Mouse (Mus musculus): ENCODE measurements around the gene Gm20696. TPM values are rescaled to one million over a fixed set of nuclear protein-coding genes. Genes with fewer than 3 reads are reported as not detected.

The Gm20696 gene
- polyA plus RNA-seq, 1 experiment from 2014 or later, result 1.7 TPM

DNA sequence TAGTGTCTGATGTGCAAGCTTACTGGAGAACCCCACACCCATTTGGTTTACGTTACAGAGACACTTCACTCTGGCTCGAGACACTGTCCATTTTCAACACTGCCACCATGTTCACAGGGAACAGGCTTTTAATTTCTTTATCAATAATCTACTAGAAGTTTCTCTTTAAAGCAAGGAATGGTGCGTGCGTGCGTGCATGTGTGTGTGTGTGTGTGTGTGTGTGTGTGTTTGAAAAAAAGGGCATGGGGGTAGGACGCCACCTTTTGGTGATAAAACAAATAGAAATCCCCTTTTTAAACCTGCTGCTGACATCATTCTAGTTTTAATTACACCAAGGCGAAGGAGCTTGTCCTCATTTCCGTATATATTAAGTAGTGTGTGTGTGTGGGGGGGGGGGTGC is 141.2 kb downstream of the Gm20696 start:
- peaks cover 10% of the 10 kb centered on the region for H3K4me1 ChIP-seq
- H3K9me3 ChIP-seq, result peaks cover 6% of the 10 kb centered on the region
- no peak overlapping the region for H3K27ac ChIP-seq (replicated peaks)
- H3K27me3 ChIP-seq (replicated peaks), result 0 out of 2 replicates have a peak, but pooled peaks cover under 1% of the 10 kb centered on the region
- H3K36me3 ChIP-seq, result peaks cover 17% of the 10 kb centered on the region
- 57% methylated on average over 8 of the region's 8 CpGs for WGBS
- no peak overlapping the region for H3K4me2 ChIP-seq
- H3K4me3 ChIP-seq, result no peak overlapping the region
- no peak overlapping the region for H3K9ac ChIP-seq
- no peak for ATAC-seq (ENCODE audit: extremely low read depth, insufficient number of reproducible peaks, low FRiP score, low TSS enrichment)

DNA sequence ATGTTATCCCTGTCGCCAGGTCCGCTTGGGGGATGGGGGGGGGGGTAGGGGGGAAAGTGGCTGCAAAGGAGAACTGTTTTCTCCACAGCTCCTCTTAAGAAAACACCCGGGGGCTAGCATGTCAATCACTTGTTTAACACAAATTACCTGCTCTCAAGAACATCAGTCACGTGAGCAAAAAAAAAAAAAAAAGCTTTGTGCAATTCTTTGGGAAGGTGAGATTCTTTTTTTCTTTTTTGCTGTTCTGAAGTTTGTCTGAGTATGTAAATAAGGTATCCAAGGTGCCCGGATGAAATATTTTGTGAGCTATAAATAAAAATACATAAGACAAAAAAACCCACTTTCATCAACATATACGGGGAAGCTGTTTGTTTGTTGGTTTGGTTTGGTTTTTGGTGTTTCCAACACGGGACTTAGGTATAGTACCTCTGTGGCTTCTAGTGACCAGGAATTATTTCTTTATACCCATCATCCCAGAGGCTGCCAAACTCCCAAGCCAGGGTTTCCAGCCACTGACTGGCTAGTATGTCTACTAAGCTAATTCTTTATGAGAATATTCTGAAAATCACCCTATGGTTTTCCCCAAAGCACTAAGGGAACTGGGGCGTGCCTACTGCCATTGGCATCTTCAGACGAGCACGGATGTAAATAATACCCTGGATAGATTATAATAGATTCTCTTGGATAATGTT is 142.8 kb downstream of the Gm20696 start:
- Histone ChIP-seq H3K4me1 (peaks cover 19% of the 10 kb centered on the region), H3K4me3 (peak overlapping the region; percentile 94), H3K9ac (peak overlapping the region; percentile 98), H3K27me3 (replicated peaks) (no peaks in the 10 kb centered on the region), H3K4me2 (peak overlapping the region; percentile 84), H3K9me3 (peaks cover 6% of the 10 kb centered on the region), H3K36me3 (peaks cover 17% of the 10 kb centered on the region), H3K27ac (replicated peaks) (peak overlapping the region; percentile 100)
- 30% methylated on average over 10 of the region's 10 CpGs for WGBS
- no peak for ATAC-seq (ENCODE audit: extremely low read depth, insufficient number of reproducible peaks, low FRiP score, low TSS enrichment)

DNA sequence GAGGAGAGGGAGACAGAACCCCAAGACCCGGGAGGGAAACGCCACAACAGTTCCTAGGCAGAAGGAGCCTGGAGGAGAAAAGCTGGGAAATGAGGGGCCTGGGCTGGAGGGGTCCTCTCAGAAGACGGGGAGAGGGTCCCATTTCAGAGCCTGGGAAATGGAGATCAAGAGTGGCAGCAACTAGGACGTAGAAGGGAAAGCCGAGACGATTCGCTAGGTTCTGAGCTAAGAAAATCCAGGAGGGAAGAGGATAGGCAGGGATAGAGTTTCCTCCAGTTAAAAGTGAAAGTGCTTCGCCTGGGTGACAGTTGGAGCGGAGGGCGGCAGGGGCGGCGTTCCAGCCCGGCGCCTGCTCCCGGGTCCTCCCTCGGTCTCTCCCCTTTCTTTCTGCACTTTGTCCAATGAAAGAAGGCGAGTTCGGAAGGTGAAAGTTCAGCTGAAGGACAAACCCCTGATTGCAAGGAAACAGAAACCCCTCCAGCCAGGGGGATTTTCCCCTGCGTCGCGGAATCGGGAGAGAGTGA is 143.4 kb downstream of the Gm20696 start:
- H3K4me2 ChIP-seq, result peak overlapping the region; percentile 84
- peaks cover 6% of the 10 kb centered on the region for H3K9me3 ChIP-seq
- peak overlapping the region; percentile 94 for H3K4me3 ChIP-seq
- peaks cover 17% of the 10 kb centered on the region for H3K36me3 ChIP-seq
- peak overlapping the region; percentile 100 for H3K27ac ChIP-seq (replicated peaks)
- peak overlapping the region; percentile 98 for H3K9ac ChIP-seq
- H3K4me1 ChIP-seq, result peaks cover 19% of the 10 kb centered on the region
- no peak for ATAC-seq (ENCODE audit: extremely low read depth, insufficient number of reproducible peaks, low FRiP score, low TSS enrichment)
- no peaks in the 10 kb centered on the region for H3K27me3 ChIP-seq (replicated peaks)
- WGBS, result 0% methylated on average over 22 of the region's 22 CpGs

DNA sequence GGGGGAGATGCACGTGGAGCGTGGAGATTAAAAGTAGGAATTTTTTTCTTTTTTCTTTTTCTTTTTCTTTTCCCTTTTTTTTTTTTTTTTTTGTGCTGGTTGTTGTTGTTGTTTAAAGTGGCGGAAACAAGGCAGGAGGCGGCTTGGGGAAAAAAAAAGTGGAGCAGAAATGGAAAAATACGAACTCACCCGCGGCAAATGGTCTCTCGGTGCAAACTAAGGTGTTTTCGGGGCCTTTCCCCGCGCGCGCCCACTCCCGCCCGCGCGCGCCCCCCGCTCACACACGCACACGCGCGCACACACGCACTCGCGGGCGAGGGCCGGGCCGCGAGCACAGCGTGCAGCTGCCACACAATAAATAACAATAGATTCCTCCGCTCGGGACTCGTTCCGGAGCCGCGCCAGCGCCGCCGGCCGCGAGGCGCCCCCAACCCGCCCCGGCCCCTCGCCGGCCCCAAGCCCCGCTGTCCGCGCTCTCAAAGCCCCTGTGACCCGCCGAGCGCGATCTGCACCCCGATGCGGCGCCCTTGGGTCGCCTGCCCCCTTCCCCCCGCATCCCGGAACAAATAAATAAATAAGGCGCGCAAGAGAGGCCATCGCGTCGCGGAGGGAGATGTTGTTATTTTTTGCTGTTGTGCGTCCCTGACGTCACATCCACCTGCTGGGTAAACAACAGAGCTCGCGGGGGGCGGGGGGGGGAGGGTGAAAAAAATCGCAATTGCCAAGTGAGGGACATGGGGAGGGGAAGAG is 144.1 kb downstream of the Gm20696 start, which contains the start of gene Foxp1:
Gene Foxp1 (minus strand): TSS at position 363 of the 750 bp plus-strand sequence.
- H3K4me3 ChIP-seq, result peak within 1 kb of the TSS; percentile 94
- no peak for ATAC-seq (ENCODE audit: extremely low read depth, insufficient number of reproducible peaks, low FRiP score, low TSS enrichment)
- H3K9me3 ChIP-seq, result peaks cover 6% of the 10 kb centered on the region
- peak within 1 kb of the TSS; percentile 100 for H3K27ac ChIP-seq (replicated peaks)
- H3K36me3 ChIP-seq, result peaks cover 16% of the 10 kb centered on the region
- peaks cover 19% of the 10 kb centered on the region for H3K4me1 ChIP-seq
- under 1% methylated on average over 66 of the region's 72 CpGs for WGBS
- H3K9ac ChIP-seq, result peak within 1 kb of the TSS; percentile 98
- peak within 1 kb of the TSS; percentile 84 for H3K4me2 ChIP-seq
- no peaks in the 10 kb centered on the region for H3K27me3 ChIP-seq (replicated peaks)

DNA sequence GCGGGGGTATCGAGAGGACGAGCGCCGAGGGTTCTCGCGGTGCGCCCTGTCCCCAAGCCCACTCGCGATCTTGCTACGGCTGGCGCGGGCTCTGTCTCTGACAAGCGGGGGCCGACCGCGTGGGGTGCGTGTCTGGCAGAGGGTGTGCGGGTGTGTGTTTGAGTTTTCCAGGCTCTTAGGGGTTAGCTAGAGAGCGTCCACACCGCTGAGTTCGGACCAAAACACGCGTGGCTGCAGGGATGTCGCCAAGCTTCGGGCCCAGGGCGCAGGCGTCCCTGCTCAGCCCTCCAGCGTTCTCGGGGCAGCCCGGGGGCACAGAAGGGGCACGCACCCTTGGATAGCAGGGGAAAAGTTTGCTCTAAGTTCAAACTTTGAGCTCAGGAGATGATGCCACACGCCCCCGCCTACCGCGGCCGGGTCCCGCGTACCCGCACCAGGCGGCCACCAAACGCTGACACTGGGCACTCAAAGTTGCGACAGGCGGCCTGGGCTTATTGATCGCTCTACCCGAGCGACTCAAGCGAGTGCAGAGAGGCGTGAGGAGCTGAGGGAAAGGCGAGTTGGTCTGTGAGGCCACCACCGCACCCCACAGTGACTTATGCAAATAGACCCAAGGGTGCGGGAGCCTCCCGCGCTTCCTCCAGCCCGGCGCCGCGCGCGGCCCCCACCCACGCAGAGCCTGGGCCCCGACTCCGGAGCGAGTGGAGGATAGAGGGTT is 144.8 kb downstream of the Gm20696 start:
- H3K9me3 ChIP-seq, result no peaks in the 10 kb centered on the region
- H3K9ac ChIP-seq, result peak overlapping the region; percentile 98
- under 1% methylated on average over 64 of the region's 64 CpGs for WGBS
- H3K36me3 ChIP-seq, result peaks cover 9% of the 10 kb centered on the region
- peak overlapping the region; percentile 84 for H3K4me2 ChIP-seq
- no peaks in the 10 kb centered on the region for H3K27me3 ChIP-seq (replicated peaks)
- peak overlapping the region; percentile 100 for H3K27ac ChIP-seq (replicated peaks)
- H3K4me1 ChIP-seq, result peaks cover 19% of the 10 kb centered on the region
- peak overlapping the region; percentile 94 for H3K4me3 ChIP-seq
- ATAC-seq (ENCODE audit: extremely low read depth, insufficient number of reproducible peaks, low FRiP score, low TSS enrichment), result peak; percentile 27

DNA sequence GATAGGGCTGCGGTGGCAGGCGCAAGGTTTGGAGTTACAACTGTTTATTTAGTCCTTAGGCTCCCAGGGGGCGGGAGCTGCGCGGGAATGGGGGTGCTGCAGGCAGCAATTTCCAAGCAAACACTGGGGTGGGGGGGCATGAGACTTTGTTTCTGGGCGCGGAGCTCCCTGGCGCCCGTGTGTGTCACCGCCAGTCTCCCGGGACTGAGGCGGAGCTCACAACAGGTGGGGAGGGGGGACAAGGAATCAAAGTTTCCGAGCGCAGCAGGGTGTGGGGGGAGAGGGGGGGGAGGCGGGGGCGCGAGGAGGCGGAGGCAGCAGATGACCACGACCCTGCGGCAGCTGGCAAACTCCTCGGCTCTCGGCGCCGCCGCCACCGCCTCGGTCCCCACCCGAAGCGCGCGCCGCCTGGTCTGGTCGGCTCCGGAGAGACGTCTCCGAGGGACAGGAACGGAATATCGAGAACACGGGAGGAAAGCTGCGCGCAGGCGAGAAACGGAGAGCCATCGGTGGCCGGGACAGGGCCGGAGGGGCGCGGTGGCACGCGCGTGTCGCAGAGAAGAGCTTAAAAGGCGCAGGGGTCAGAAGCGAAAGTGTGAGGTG is 145.5 kb downstream of the Gm20696 start:
- ATAC-seq (ENCODE audit: extremely low read depth, insufficient number of reproducible peaks, low FRiP score, low TSS enrichment), result peak; percentile 72
- Histone ChIP-seq H3K36me3 (peaks cover 2% of the 10 kb centered on the region), H3K9ac (peak overlapping the region; percentile 98), H3K27me3 (replicated peaks) (no peaks in the 10 kb centered on the region), H3K4me3 (peak overlapping the region; percentile 94), H3K9me3 (no peaks in the 10 kb centered on the region), H3K4me1 (peaks cover 19% of the 10 kb centered on the region), H3K27ac (replicated peaks) (peak overlapping the region; percentile 100), H3K4me2 (peak overlapping the region; percentile 84)
- under 1% methylated on average over 44 of the region's 54 CpGs for WGBS

DNA sequence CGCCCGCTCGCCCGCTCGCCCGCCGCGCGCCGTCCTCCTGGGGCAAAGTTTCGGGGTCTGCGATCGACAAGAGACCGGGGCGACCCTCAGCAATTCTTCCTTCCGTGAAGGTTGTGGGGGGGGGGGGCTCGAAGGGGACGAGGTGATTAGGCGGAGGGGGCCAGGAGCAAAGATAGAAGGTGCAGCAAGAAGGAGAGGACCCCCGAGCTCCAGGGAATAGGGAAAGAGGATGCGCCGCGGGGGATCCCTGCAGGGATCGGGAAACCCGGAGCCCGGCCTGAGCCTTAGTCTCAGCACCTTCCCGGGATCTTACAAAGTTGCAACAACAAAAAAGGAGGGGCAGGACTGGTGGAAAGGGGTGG is 145.9 kb downstream of the Gm20696 start:
- Histone ChIP-seq H3K36me3 (no peaks in the 10 kb centered on the region), H3K27me3 (replicated peaks) (no peaks in the 10 kb centered on the region), H3K9me3 (no peaks in the 10 kb centered on the region), H3K9ac (peak overlapping the region; percentile 98), H3K4me3 (peak overlapping the region; percentile 94), H3K4me1 (peaks cover 19% of the 10 kb centered on the region), H3K4me2 (peak overlapping the region; percentile 84), H3K27ac (replicated peaks) (peak overlapping the region; percentile 100)
- under 1% methylated on average over 25 of the region's 27 CpGs for WGBS
- ATAC-seq (ENCODE audit: extremely low read depth, insufficient number of reproducible peaks, low FRiP score, low TSS enrichment), result peak; percentile 39; the same call in 1 of the 2 replicates

DNA sequence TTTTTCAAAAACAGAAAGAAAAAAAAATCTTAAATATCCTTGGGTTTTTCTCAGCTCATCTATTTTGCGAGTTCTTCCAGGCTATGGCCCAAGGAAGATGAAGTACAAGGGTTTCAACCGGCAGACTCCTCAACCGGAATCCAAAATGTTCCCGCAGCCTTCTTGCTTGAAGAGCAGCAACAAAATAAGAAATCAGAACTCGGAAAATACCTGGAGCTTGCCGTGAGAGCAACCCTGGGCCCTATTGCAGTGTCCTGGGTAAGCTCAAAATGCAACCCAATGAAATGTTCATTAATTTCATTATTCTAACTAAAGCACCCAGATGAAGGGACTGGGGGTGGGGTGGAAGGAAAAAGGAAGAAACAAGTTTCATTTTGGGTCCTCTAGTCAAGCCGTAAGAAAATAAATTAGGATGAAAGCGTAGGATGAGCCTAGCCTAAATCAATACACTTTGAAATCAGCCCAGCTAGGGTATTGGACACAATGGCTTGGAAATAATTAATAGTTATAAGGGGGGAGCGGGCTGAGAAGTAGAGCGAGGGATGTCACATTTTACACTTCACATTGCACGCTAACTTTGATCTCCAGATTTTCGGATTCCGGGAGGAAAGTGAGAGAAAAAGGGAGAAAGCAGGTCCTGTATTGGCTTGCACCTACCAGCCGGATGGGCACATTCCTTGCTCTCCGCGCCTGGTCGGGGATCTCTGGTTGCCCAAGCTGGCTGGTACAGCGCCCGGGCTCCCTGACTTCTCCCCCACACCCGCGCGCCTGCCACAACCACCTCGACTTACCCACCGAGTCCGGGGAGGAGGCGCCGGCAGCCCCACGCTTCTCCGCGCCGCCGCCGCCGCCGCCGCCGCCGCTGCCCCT is 146.6 kb downstream of the Gm20696 start:
- WGBS, result 6% methylated on average over 38 of the region's 38 CpGs
- no peaks in the 10 kb centered on the region for H3K9me3 ChIP-seq
- peak overlapping the region; percentile 94 for H3K4me3 ChIP-seq
- ATAC-seq (ENCODE audit: extremely low read depth, insufficient number of reproducible peaks, low FRiP score, low TSS enrichment), result no peak
- peak overlapping the region; percentile 98 for H3K9ac ChIP-seq
- peak overlapping the region; percentile 84 for H3K4me2 ChIP-seq
- H3K4me1 ChIP-seq, result peaks cover 19% of the 10 kb centered on the region
- no peaks in the 10 kb centered on the region for H3K27me3 ChIP-seq (replicated peaks)
- peak overlapping the region; percentile 100 for H3K27ac ChIP-seq (replicated peaks)
- no peaks in the 10 kb centered on the region for H3K36me3 ChIP-seq

DNA sequence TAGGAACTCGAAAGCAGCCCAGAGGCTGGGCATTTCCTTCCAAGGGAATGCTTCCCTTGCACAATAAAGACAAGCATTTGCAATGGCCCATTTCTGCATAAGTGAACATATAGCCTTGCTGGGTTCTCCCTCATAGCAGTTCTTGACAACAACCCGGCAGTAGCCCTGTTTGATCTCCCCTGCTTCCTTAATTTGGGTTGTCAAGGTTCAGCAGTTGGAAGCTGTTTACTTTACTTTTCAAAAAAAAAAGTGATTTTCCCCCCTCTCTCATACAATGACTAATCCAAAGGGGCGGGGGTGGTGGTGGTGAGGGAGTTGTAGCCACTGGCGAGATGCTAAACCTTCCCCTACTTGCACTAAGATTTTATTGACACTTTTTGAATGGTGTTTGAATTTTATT is 147.5 kb downstream of the Gm20696 start:
- H3K4me2 ChIP-seq, result peak overlapping the region; percentile 84
- H3K4me3 ChIP-seq, result peak overlapping the region; percentile 94
- ATAC-seq (ENCODE audit: extremely low read depth, insufficient number of reproducible peaks, low FRiP score, low TSS enrichment), result no peak
- peak overlapping the region; percentile 98; the same call in 1 of the 2 replicates for H3K9ac ChIP-seq
- peaks cover 12% of the 10 kb centered on the region for H3K4me1 ChIP-seq
- no peaks in the 10 kb centered on the region for H3K36me3 ChIP-seq
- 52% methylated on average over 4 of the region's 4 CpGs for WGBS
- H3K9me3 ChIP-seq, result no peaks in the 10 kb centered on the region
- no peaks in the 10 kb centered on the region for H3K27me3 ChIP-seq (replicated peaks)
- H3K27ac ChIP-seq (replicated peaks), result no peak overlapping the region

DNA sequence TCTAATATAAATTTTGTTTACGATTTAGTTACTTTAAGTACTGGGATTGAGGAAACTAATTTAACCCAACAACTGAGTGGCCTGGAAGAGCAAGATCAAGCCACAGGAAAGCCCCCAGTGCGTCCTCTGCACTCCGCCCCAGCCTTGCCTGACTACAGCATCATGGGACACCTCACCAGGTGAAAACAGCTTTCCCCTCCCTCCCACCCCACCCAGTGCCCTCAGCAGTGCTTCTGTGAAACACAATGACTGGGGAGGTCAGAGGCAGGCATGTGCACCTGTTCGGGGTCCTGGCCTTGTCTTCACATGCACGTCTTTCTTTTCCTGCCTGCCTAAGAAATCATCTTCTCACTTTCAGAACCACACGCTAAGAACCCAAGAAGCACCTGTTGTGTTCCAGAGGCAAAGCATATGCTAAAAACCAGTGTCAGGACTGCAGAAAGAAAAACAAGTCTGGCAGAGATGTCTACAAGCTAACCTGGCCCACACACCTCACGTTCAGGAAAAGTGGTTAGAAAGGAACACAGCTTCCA is 150.9 kb downstream of the Gm20696 start:
- H3K4me2 ChIP-seq, result no peak overlapping the region
- peaks cover 28% of the 10 kb centered on the region for H3K4me1 ChIP-seq
- no peaks in the 10 kb centered on the region for H3K36me3 ChIP-seq
- no peaks in the 10 kb centered on the region for H3K9me3 ChIP-seq
- no peak overlapping the region for H3K4me3 ChIP-seq
- no peak for ATAC-seq (ENCODE audit: extremely low read depth, insufficient number of reproducible peaks, low FRiP score, low TSS enrichment)
- H3K27ac ChIP-seq (replicated peaks), result no peak overlapping the region
- no peak overlapping the region for H3K9ac ChIP-seq
- no peaks in the 10 kb centered on the region for H3K27me3 ChIP-seq (replicated peaks)
- WGBS, result 87% methylated on average over 7 of the region's 7 CpGs

All from heart, embryonic 13.5 days (tissue).